Mouse (Mus musculus) E14TG2a.4 (cell line): ENCODE measurements around the gene Ptbp3.

Experiments used
- H3K27me3 ChIP-seq: 2 replicates; pipeline ENCODE4 v1.6.1; 2014; ENCODE audit warnings: low read length, control low read depth; ENCODE audit not compliant: insufficient read depth
- H3K36me3 ChIP-seq: 2 replicates; pipeline ENCODE4 v1.6.1; 2014; ENCODE audit warnings: low read length, control low read depth; ENCODE audit not compliant: insufficient read depth
- H3K4me1 ChIP-seq: replicated peaks from 2 replicates; pipeline ENCODE4 v1.6.1; 2014; ENCODE audit warnings: low read depth, low read length, control low read depth
- H3K4me3 ChIP-seq: replicated peaks from 2 replicates; pipeline ENCODE4 v1.5.1; 2014; ENCODE audit warnings: mild to moderate bottlenecking, low read length
- H3K9me3 ChIP-seq: 2 replicates; pipeline ENCODE4 v1.6.1; 2014; ENCODE audit warnings: low read length, control low read depth
- CTCF ChIP-seq: conservative IDR thresholded peaks from 2 replicates; pipeline ENCODE4 v1.5.1; 2014; ENCODE audit warnings: low read length
- NANOG ChIP-seq: IDR thresholded peaks from 2 replicates; pipeline ENCODE4 v1.6.1; 2014; ENCODE audit warnings: borderline replicate concordance, low read length, mixed read lengths
- POU5F1 ChIP-seq: IDR thresholded peaks from 2 replicates; pipeline ENCODE4 v1.6.1; 2014; ENCODE audit warnings: low read length, borderline replicate concordance

The Ptbp3 gene

DNA sequence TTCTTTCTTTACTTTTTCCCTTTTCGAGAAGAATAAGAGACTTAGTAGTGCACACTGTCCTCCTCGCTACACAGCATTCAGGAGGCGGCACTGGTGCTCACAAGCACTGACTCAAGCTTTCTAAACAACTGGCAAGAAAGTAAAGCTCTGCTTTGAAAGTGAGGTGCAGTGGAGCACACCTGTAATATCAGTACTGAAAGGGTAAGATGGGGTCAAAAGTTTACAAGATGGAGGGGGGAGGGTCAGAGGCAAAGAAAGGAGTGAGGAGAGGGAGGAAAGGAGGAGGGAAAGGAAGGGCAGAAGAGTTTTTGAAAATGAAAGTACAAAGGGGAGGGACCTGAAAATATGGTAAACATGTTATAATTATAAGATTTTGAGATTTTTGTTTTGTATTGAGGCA lies 43.7 kb downstream of the Ptbp3 start:
- no peak overlapping the region for H3K4me3 ChIP-seq
- TF ChIP-seq NANOG, result no peak
- no peak for TF ChIP-seq POU5F1
- no peak for TF ChIP-seq CTCF
- peaks cover 27% of the 10 kb centered on the region for H3K9me3 ChIP-seq
- H3K36me3 ChIP-seq, result peaks cover 23% of the 10 kb centered on the region
- no peaks in the 10 kb centered on the region; the same call in 1 of the 2 replicates for H3K4me1 ChIP-seq
- no peaks in the 10 kb centered on the region for H3K27me3 ChIP-seq

DNA sequence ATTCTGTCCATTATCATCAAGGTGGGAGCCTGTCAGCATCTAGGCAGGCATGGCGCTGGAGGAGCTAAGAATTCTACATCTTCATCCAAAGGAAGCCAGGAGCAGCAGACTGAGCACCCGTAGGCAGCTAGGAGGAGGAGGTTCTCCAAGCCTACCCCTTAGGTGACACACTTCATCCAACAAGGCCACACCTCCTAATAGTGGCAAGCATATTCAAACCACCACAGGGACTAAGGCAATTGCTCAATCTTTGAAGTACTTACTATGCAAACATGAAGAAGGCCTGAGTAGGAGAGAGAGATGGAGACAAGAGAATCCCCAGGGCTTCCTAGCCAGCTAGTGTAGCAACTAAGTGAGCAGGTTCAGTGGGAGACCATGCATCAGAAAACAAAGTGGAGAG lies 58.1 kb downstream of the Ptbp3 start:
- Histone ChIP-seq H3K27me3 (no peaks in the 10 kb centered on the region), H3K4me3 (no peak overlapping the region), H3K4me1 (peaks cover 1% of the 10 kb centered on the region; the same call in 1 of the 2 replicates), H3K9me3 (no peaks in the 10 kb centered on the region), H3K36me3 (peaks cover 17% of the 10 kb centered on the region)
- TF ChIP-seq CTCF (no peak), NANOG (no peak), POU5F1 (no peak)

DNA sequence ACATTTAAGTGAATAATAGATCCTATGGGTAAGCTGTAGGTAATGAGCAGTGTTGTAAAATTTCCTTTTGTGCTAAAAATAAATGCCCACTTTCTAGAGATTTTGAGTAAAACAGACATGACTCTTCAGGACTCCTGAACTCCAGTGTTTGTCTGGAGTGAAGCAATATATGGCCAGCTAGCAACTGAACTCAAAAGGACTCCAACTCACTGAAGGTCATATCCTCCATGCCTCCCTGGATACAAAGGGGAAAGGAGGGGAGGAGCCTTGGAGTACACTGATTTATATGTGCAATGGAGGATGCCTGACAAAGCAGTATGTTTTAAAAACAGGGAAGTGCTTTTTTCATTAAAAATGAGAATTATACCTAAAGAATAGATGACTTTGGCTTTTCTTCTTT lies 77.9 kb downstream of the Ptbp3 start:
- Histone ChIP-seq H3K4me3 (no peak overlapping the region), H3K9me3 (no peaks in the 10 kb centered on the region), H3K36me3 (0 out of 2 replicates have a peak, but pooled peaks cover 4% of the 10 kb centered on the region), H3K27me3 (no peaks in the 10 kb centered on the region), H3K4me1 (no peaks in the 10 kb centered on the region)
- no peak for TF ChIP-seq POU5F1
- TF ChIP-seq NANOG, result no peak
- no peak for TF ChIP-seq CTCF

DNA sequence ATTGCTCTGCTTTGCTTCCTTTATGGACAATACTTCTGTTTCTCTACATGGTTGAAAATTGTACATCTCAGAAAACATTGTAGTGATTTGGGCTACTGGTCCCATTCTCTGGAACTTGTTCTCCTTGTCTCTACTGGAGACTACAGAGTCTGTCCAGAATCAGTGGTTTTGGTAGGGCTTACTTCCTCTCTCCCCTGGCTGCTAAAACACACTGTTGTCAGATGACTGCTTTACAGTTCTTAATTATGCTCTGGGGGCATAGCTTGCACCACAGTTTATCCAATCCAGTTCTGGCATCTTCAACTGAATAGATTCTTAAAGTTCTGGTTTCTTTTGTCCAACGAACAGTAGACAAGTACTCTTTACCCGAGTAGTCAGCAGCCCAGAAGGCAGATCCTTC lies 83.7 kb downstream of the Ptbp3 start:
- Histone ChIP-seq H3K4me1 (no peaks in the 10 kb centered on the region), H3K9me3 (no peaks in the 10 kb centered on the region), H3K36me3 (no peaks in the 10 kb centered on the region), H3K27me3 (no peaks in the 10 kb centered on the region), H3K4me3 (no peak overlapping the region)
- TF ChIP-seq CTCF, result no peak
- no peak for TF ChIP-seq POU5F1
- no peak for TF ChIP-seq NANOG

DNA sequence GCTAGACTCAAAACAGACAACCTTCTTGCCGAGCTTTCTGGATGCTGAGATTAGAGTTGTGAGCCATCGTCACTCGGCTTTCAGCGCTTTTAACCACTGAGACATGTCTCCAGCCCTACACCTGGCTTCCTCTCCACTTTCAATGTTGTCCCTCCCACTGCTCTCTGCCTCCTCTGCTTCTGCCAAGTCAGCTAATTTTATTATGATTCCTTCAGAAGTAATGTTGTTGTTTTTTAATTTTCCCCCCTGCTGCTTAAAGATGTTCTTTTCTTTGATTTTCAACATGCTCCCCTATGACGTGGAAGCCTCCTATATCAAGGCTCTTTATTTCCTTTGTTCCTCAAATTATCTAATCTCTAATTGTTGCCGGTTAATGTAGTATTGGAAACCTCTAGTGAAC lies 84.5 kb downstream of the Ptbp3 start:
- H3K4me1 ChIP-seq, result no peaks in the 10 kb centered on the region
- TF ChIP-seq POU5F1 (no peak), CTCF (no peak), NANOG (no peak)
- H3K9me3 ChIP-seq, result no peaks in the 10 kb centered on the region
- H3K4me3 ChIP-seq, result no peak overlapping the region
- H3K27me3 ChIP-seq, result no peaks in the 10 kb centered on the region
- no peaks in the 10 kb centered on the region for H3K36me3 ChIP-seq

DNA sequence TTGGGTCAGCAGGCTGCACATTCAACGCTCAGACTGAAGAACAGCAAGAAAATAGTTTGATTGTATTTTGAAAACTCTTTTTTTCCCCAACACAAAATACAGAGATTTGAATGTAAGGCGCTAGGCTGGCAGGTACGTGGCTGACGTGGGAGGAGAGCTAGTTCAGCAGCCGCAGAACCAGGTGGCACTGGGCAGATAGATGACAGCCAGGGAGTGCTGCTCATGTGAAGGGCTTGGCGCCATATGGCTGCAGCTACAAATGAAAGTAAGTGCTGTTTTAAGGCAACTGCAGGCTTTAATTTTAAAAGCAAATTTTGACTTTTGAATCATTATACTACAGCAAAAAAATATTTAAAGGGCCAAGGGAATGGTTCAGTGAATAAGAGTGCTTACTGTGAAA lies 86.7 kb downstream of the Ptbp3 start:
- TF ChIP-seq NANOG, result no peak
- TF ChIP-seq CTCF, result no peak
- TF ChIP-seq POU5F1, result no peak
- Histone ChIP-seq H3K4me1 (peaks cover 6% of the 10 kb centered on the region), H3K9me3 (no peaks in the 10 kb centered on the region)

DNA sequence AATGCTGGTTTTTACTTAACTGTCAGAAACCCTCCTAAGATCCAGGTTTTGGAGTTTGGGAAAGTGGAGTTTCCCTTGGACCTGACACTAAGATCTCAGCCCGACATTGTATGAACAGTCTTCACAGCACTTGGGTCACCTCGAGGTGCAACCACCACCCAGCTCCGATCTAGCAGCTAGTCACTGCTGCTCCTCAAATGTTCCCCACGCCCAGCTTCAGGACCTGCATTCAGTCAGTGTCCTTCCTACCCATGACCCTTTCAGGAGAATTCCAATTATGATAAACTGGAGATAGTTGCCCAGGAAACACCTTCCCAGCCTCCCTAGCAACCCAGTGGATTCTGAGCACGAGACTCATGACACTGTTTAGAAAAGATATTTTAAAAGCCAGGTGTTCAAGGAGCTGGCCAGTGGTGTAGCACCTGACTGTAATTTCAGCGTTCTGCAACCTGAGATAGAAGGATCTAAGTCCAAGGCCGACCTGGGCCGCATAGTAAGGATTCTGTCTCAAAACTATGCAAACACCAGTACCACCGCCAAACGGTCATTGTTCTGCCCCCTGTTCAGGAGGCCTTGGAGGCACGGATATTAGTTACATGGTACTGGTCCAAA lies 87.9 kb downstream of the Ptbp3 start:
- no peaks in the 10 kb centered on the region for H3K27me3 ChIP-seq
- no peaks in the 10 kb centered on the region for H3K9me3 ChIP-seq
- no peak overlapping the region for H3K4me3 ChIP-seq
- no peaks in the 10 kb centered on the region for H3K36me3 ChIP-seq
- no peak for TF ChIP-seq CTCF
- no peak for TF ChIP-seq NANOG
- peaks cover 7% of the 10 kb centered on the region for H3K4me1 ChIP-seq

More for the DNA sequence above, 86.7 kb downstream of the Ptbp3 start:
- no peak overlapping the region for H3K4me3 ChIP-seq
- H3K36me3 ChIP-seq, result no peaks in the 10 kb centered on the region
- H3K27me3 ChIP-seq, result no peaks in the 10 kb centered on the region

DNA sequence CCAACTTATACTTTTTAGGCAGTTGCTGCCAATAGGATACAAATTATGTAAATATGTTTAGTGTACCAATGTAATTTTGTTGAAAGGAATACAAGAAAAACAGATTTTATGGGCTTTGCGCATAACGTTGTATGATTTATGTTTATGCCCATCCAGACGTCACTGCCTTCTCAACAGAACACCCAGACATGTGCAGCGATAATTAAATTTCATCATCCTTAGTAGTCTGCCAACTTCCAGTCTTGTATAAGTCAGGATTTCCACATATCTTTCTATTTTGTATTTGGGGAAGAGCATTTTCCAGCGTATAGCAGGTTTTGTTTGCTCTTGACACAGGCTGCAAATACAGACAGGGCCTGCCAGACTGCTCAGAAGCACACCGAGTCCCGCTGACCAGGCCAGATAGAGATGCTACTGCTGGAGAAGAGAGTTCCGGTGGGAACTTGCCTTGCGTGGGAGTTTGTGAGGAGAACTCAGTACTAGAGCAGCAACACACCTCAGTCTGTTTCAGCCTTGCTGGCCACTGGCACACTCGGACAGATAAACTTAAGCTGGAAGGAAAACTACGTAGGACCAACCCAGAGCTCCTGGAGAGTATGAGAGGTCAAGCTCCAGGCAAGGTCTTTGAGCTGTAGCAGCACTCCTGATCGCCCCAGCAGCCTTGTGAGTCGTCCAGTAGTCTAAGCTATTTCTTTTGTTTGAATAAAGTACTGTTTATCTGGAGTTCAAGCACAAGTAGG lies 89.8 kb downstream of the Ptbp3 start:
- no peaks in the 10 kb centered on the region for H3K36me3 ChIP-seq
- H3K4me3 ChIP-seq, result no peak overlapping the region
- TF ChIP-seq POU5F1 (no peak), CTCF (no peak), NANOG (no peak; the same call in 1 of the 2 replicates)
- no peaks in the 10 kb centered on the region for H3K27me3 ChIP-seq
- peaks cover 12% of the 10 kb centered on the region for H3K4me1 ChIP-seq
- H3K9me3 ChIP-seq, result no peaks in the 10 kb centered on the region
